Mouse (Mus musculus): Measurements from ENCODE around the gene Sept5. TPM values are rescaled to one million over a fixed set of nuclear protein-coding genes. Genes with fewer than 3 reads are reported as not detected.

The Sept5 gene
- total RNA-seq, 2 experiments from 2014 or later: 5.5 to 5.8 TPM

- DNase-seq: no peak
Observed at GRCm38 (mm10) chr16:18583169-18583568, 46.6 kb downstream of the Sept5 start.

- DNase-seq: no peak
Observed at GRCm38 (mm10) chr16:18582426-18583148, 47.2 kb downstream of the Sept5 start.

- no peak for DNase-seq
Observed at GRCm38 (mm10) chr16:18581623-18582205, 48.0 kb downstream of the Sept5 start.

GRCm38 (mm10) chr16:18581050-18581622 lies 48.6 kb downstream of the Sept5 start:
- no peak for DNase-seq

GRCm38 (mm10) chr16:18580389-18580788 lies 49.4 kb downstream of the Sept5 start:
- no peak for DNase-seq

GRCm38 (mm10) chr16:18577599-18578160 lies 52.1 kb downstream of the Sept5 start:
- DNase-seq: no peak

GRCm38 (mm10) chr16:18577071-18577470 lies 52.7 kb downstream of the Sept5 start:
- no peak for DNase-seq

- DNase-seq: no peak
Observed at GRCm38 (mm10) chr16:18574196-18574595, 55.6 kb downstream of the Sept5 start.

Other genes with a start within 250 kb of the Sept5 start
- gene Txnrd2, start 203.6 kb downstream of the Sept5 start, total RNA-seq (2021): 10 to 100 TPM; 16.0 to 16.9 TPM
- 10 to 100 TPM; 33.3 to 44.8 TPM for gene Comt, start 203.1 kb downstream of the Sept5 start, total RNA-seq (2021)
- gene Gnb1l, start 131.2 kb downstream of the Sept5 start, total RNA-seq (2021): 1 to 10 TPM; 3.4 to 3.6 TPM
- 1 to 10 TPM; 2.4 to 3.1 TPM for gene Rtl10, start 131.1 kb downstream of the Sept5 start, total RNA-seq (2021)
- 10 to 100 TPM in 1 of 2 experiments, 1 to 10 TPM in 1; 5.3 to 42.0 TPM for gene Tbx1, start 39.3 kb downstream of the Sept5 start, total RNA-seq (2021)
- gene Gp1bb, start 7.6 kb downstream of the Sept5 start, total RNA-seq (2021): under 1 TPM in 1 of 2 experiments, not detected in 1; 0.28 TPM
- 1 to 10 TPM; 1.3 to 2.4 TPM for gene Gm49601, start 3.5 kb downstream of the Sept5 start, total RNA-seq (2021)
- gene Cldn5, start 146.9 kb upstream of the Sept5 start, total RNA-seq (2021): 10 to 100 TPM in 1 of 2 experiments, 1 to 10 TPM in 1; 7.4 to 13.9 TPM
- gene Ufd1, start 181.8 kb upstream of the Sept5 start, total RNA-seq (2021): 10 to 100 TPM; 38.9 to 39.8 TPM
- gene Cdc45, start 182.0 kb upstream of the Sept5 start, total RNA-seq (2021): 1 to 10 TPM; 2.3 to 2.5 TPM
- gene 2510002D24Rik, start 206.6 kb upstream of the Sept5 start, total RNA-seq (2021): 10 to 100 TPM; 17.3 to 17.8 TPM
- gene Gm28539, start 206.6 kb upstream of the Sept5 start, total RNA-seq (2021): 1 to 10 TPM; 1.3 to 2.3 TPM
- 10 to 100 TPM; 42.8 to 45.5 TPM for gene Mrpl40, start 246.9 kb upstream of the Sept5 start, total RNA-seq (2021)
- 10 to 100 TPM; 19.0 to 20.2 TPM for gene Hira, start 247.1 kb upstream of the Sept5 start, total RNA-seq (2021)